Mouse (Mus musculus) intestine, embryonic 16.5 days (tissue): Measurements from ENCODE around the gene Tfrc. TPM values are rescaled to one million over a fixed set of nuclear protein-coding genes. Genes with fewer than 3 reads are reported as not detected.

Experiments used
- ATAC-seq: fragments of 200-750 bp; cut with Nextera tagmentation; 2 replicates; pipeline ENCODE4 v1.8.0; 2017; ENCODE audit warnings: moderate TSS enrichment, moderate library complexity
- H3K27ac ChIP-seq: fragments of 300-500 bp; sonication (generic); 2 replicates; pipeline ENCODE4 v1.5.1; 2014; ENCODE audit warnings: mild to moderate bottlenecking, low read length
- H3K27me3 ChIP-seq: fragments of 300-500 bp; sonication (generic); replicated peaks from 2 replicates; pipeline ENCODE4 v1.6.1; 2014; ENCODE audit warnings: low read length, control low read depth, mixed read lengths; ENCODE audit not compliant: control insufficient read depth, insufficient read depth
- H3K36me3 ChIP-seq: fragments of 300-500 bp; sonication (generic); 2 replicates; pipeline ENCODE4 v1.6.1; 2014; ENCODE audit warnings: low read length, control low read depth; ENCODE audit not compliant: control insufficient read depth, insufficient read depth
- H3K4me1 ChIP-seq: fragments of 300-500 bp; sonication (generic); 2 replicates; pipeline ENCODE4 v1.6.1; 2014; ENCODE audit warnings: low read length, control low read depth, mixed read lengths; ENCODE audit not compliant: control insufficient read depth, insufficient read depth
- H3K4me2 ChIP-seq: fragments of 300-500 bp; sonication (generic); 2 replicates; pipeline ENCODE4 v1.6.1; 2014; ENCODE audit warnings: low read depth, low read length, control low read depth
- H3K4me3 ChIP-seq: fragments of 300-500 bp; sonication (generic); 2 replicates; pipeline ENCODE4 v1.5.1; 2014; ENCODE audit warnings: mild to moderate bottlenecking, low read length
- H3K9ac ChIP-seq: fragments of 300-500 bp; sonication (generic); 2 replicates; pipeline ENCODE4 v1.6.1; 2014; ENCODE audit warnings: low read depth, low read length
- H3K9me3 ChIP-seq: fragments of 300-500 bp; sonication (generic); 2 replicates; pipeline ENCODE4 v1.6.1; 2016; ENCODE audit warnings: low read length, control low read depth; ENCODE audit not compliant: control insufficient read depth
- WGBS: fragments of 180-500 bp; shearing (Covaris S2); extraction: QIAGEN DNeasy Blood & Tissue Kit; methylation state at CpG from one replicate; pipeline ENCODE4 v1.1.7; 2014; 5-methylcytosine and 5-hydroxymethylcytosine counted together
- polyA plus RNA-seq: library from polyadenylated mRNA; unstranded; fragments of >200 nt; fragmentation: Nextera tagmentation; extraction: Ambion mirVana; gene quantifications from 2 replicates; pipeline ENCODE4 v1.2.1, GENCODE M21; 2015

The Tfrc gene
- polyA plus RNA-seq, 1 experiment from 2014 or later: 64.9 TPM

DNA sequence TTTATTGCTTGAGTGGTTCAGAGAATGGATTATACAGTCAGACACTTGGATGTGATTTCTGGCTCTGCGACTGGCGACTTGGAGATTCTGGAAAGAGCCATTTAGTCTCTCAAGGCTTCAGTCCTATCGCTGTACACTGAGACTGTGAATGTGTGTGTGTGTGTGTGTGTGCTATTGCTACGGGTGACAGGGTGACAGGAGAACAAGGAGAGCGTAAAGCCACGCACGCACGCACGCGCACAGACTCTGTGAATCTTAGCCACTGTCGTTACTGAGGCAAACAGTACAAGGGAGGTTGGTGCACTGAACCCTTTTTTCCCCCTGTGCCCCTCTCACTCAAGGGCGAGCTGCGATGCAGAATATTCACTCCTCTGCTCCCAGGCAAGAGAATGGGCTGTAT is 33.6 kb downstream of the Tfrc start:
- no peak for ATAC-seq
- Histone ChIP-seq H3K4me2 (no peak overlapping the region), H3K36me3 (no peaks in the 10 kb centered on the region), H3K27ac (no peak overlapping the region), H3K9ac (no peak overlapping the region), H3K9me3 (no peaks in the 10 kb centered on the region), H3K4me3 (no peak overlapping the region), H3K4me1 (peaks cover 19% of the 10 kb centered on the region), H3K27me3 (no peaks in the 10 kb centered on the region)
- WGBS: 59% methylated on average over 13 of the region's 13 CpGs

DNA sequence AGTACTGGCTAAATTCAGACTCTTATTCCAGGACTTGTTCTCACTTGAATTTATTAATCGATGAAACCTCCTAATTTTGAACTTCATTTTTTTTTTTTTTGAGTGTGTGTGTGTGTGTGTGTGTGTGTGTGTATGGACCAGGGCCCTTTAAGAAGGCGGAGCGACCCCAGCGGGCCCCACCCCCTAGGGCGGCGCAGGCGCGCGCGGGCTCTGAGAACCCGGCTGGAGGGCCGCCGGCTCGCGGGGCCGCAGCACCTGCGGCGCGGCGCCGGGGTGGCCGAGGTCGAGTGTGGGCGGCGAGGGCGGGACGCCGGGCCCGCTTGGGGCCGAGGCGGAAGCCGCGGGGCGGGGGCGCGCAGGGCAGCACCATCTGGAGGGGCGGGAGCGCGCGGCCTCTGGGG is 34.9 kb downstream of the Tfrc start, which contains the start of gene Tnk2:
Gene Tnk2 (plus strand): TSS at position 214 of the 401 bp plus-strand sequence.
- H3K9ac ChIP-seq: peak within 1 kb of the TSS; percentile 88
- whole genome bisulfite sequencing: under 1% methylated on average over 23 of the region's 40 CpGs
- H3K4me1 ChIP-seq: peaks cover 19% of the 10 kb centered on the region

DNA sequence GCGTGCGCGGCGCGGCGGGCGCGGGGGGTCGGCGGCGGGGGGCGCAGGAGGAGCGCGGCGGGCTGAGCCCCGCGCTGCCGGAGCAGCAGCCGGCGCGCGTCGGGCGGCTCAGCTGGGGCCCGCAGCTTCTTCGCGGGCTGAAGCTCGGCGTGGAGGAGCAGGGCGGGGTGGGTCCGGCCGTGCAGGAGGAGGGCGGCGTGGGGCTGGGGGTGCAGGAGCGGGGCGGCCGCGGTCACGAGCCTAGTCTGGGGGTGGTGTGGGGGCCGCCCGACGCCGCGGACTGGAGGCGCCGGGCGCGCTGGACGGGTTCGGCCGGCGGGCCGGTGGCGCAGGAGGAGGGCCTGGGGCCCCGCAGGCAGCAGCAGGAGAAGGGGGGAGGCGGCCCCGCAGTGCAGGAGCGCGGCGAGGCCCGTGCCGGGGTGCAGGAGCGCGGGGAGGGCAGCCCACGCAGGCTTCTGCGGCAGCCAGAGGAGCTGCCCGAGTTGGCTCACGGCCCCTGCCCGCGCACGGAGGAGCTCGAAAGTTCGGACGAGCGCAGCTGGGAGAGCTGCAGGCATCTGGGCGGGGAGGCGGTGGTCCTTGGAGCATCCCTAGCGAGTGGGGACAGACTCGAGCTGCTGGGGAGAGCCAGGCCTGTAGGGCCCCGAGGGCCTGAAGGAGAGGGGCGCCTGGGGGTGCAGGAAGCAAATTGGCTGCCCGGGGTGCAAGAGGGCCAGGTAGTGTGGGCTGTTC is 35.5 kb downstream of the Tfrc start:
- peak overlapping the region; percentile 88 for H3K9ac ChIP-seq
- H3K4me1 ChIP-seq: peaks cover 19% of the 10 kb centered on the region
- under 1% methylated on average over 70 of the region's 82 CpGs for WGBS
- peak overlapping the region; percentile 66 for H3K27ac ChIP-seq
- no peaks in the 10 kb centered on the region for H3K9me3 ChIP-seq
- no peaks in the 10 kb centered on the region for H3K27me3 ChIP-seq
- peak overlapping the region; percentile 92 for H3K4me2 ChIP-seq
- H3K36me3 ChIP-seq: no peaks in the 10 kb centered on the region
- H3K4me3 ChIP-seq: peak overlapping the region; percentile 86
- peak; percentile 63 for ATAC-seq

More for the DNA sequence above, 34.9 kb downstream of the Tfrc start, which contains the start of gene Tnk2:
- peak within 1 kb of the TSS; percentile 92 for H3K4me2 ChIP-seq
- H3K36me3 ChIP-seq: no peaks in the 10 kb centered on the region
- H3K27ac ChIP-seq: peak within 1 kb of the TSS; percentile 66
- H3K27me3 ChIP-seq: no peaks in the 10 kb centered on the region
- peak; percentile 88 for ATAC-seq
- no peaks in the 10 kb centered on the region for H3K9me3 ChIP-seq
- H3K4me3 ChIP-seq: peak within 1 kb of the TSS; percentile 86

DNA sequence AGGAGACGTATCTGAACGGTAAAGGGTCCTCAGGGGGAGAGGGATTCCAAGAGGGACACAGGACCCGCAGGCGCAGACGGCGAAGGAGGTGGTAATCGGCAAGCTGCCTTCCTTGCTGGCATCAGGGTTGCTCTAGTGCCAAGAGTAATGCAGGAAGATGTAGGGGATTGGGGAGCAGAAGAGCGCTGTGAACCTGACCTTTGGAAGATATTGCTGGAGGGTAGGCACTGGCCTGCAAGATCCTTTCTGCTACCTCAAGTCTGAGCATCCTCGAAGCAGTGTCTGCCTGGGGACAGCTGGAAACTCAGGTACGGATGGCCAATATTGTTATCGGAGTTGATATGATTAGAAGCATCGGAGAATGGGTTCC is 36.1 kb downstream of the Tfrc start:
- H3K36me3 ChIP-seq: no peaks in the 10 kb centered on the region
- H3K4me1 ChIP-seq: peaks cover 19% of the 10 kb centered on the region
- no peaks in the 10 kb centered on the region for H3K9me3 ChIP-seq
- H3K27ac ChIP-seq: peak overlapping the region; percentile 66
- no peaks in the 10 kb centered on the region for H3K27me3 ChIP-seq
- WGBS: 13% methylated on average over 12 of the region's 12 CpGs
- H3K9ac ChIP-seq: peak overlapping the region; percentile 88
- ATAC-seq: peak; percentile 8; the same call in 1 of the 2 replicates
- peak overlapping the region; percentile 92 for H3K4me2 ChIP-seq
- H3K4me3 ChIP-seq: peak overlapping the region; percentile 86

DNA sequence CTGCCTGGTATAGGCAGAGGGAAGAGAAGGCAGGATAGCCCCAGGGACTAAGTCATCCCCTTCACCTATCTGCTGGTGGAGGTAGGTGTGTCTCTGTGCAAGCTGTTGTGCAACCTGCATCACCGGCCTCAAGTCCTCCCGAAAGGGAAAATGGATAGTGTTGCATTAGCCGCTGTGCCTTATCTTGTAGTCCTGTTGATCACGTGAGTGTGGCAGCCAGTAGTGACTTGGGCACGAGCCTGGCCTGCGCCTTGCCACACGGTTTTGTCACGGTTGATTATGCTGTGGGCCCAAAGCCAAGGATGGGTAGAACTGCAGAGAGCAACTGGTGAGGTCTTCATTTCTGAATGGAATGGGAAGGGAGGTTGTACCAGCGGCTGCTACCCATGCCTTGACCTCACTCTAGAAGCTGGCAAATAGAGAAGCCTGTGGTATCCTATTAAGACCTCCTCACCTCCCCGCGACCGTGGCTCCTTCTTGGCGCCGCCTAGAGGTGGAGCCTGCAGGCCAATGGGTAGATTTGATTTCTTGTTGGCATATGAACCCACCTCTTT is 36.7 kb downstream of the Tfrc start:
- Histone ChIP-seq H3K9ac (peak overlapping the region; percentile 88; the same call in 1 of the 2 replicates), H3K27me3 (no peaks in the 10 kb centered on the region), H3K4me1 (peaks cover 19% of the 10 kb centered on the region), H3K4me3 (peak overlapping the region; percentile 86), H3K9me3 (no peaks in the 10 kb centered on the region), H3K4me2 (peak overlapping the region; percentile 92), H3K36me3 (no peaks in the 10 kb centered on the region), H3K27ac (no peak overlapping the region; the same call in 1 of the 2 replicates)
- ATAC-seq: peak; percentile 74
- 22% methylated on average over 14 of the region's 14 CpGs for WGBS

DNA sequence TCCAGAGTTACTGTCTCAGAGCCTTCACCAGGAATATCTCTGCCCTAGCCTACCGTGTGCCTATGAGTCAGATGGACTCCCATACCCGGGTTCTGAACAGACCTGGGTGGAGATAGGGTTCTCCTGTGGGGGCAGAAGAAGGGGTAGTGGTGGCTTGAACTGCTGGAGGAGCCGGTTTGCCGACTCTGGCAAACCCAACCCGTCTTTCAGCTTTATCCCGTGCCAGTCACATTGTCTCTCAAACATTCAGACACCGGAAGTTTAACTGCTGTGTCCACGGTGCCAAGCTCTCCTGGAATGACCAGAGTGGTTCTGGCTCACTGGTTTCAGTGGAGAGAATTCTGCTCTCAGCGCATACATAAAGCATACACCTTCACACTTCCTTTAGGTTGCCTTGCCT is 37.3 kb downstream of the Tfrc start:
- ATAC-seq: no peak
- H3K4me2 ChIP-seq: peak overlapping the region; percentile 92
- peak overlapping the region; percentile 35; the same call in 1 of the 2 replicates for H3K9ac ChIP-seq
- H3K4me3 ChIP-seq: peak overlapping the region; percentile 86
- peaks cover 19% of the 10 kb centered on the region for H3K4me1 ChIP-seq
- no peak overlapping the region for H3K27ac ChIP-seq
- 80% methylated on average over 9 of the region's 9 CpGs for WGBS
- H3K27me3 ChIP-seq: no peaks in the 10 kb centered on the region
- H3K9me3 ChIP-seq: no peaks in the 10 kb centered on the region
- no peaks in the 10 kb centered on the region for H3K36me3 ChIP-seq

DNA sequence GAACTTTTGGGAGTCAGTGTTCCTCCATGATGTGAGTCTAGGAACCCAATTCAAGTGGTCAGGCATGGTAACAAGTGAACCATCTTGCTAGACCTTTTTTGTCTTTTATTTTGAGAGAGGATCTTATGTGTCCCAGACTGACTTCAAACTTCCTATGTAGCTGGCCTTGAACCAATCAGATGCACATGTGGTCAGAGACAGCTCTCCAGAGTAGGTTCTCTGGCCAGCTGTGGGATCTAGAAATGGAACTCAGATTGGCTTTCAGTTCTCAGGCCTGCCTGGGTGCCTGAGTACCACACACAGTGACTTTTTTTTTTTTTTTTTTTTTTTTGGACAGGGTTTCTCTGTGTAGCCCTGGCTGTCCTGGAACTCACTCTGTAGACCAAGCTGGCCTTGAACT is 39.0 kb downstream of the Tfrc start:
- Histone ChIP-seq H3K27me3 (no peaks in the 10 kb centered on the region), H3K27ac (no peak overlapping the region), H3K9me3 (no peaks in the 10 kb centered on the region), H3K4me2 (no peak overlapping the region), H3K4me1 (peaks cover 19% of the 10 kb centered on the region), H3K36me3 (no peaks in the 10 kb centered on the region), H3K4me3 (no peak overlapping the region), H3K9ac (no peak overlapping the region)
- ATAC-seq: no peak

DNA sequence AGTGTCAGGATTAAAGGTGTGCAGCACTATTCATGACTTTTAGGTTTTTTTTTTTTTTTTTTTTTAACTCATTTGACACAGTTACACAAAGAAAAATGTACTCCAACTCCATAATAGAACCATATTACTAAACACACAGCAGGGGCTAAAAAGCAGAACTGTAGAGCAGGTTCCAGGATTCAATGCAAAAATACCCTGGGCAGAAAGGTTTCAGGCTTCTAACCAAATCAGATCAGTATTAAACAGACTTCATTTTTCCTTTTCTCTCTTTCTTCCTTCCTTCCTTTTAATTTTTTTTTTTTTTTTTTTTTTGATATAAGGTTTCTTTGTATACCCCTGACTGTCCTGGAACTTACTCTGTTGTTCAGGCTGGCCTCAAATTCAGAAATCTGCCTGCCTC is 41.7 kb downstream of the Tfrc start:
- H3K27me3 ChIP-seq: no peaks in the 10 kb centered on the region
- no peak overlapping the region for H3K27ac ChIP-seq
- H3K36me3 ChIP-seq: no peaks in the 10 kb centered on the region
- no peak overlapping the region for H3K4me2 ChIP-seq
- peaks cover 10% of the 10 kb centered on the region for H3K4me1 ChIP-seq
- H3K4me3 ChIP-seq: no peak overlapping the region
- no peaks in the 10 kb centered on the region for H3K9me3 ChIP-seq
- ATAC-seq: no peak
- no peak overlapping the region for H3K9ac ChIP-seq

DNA sequence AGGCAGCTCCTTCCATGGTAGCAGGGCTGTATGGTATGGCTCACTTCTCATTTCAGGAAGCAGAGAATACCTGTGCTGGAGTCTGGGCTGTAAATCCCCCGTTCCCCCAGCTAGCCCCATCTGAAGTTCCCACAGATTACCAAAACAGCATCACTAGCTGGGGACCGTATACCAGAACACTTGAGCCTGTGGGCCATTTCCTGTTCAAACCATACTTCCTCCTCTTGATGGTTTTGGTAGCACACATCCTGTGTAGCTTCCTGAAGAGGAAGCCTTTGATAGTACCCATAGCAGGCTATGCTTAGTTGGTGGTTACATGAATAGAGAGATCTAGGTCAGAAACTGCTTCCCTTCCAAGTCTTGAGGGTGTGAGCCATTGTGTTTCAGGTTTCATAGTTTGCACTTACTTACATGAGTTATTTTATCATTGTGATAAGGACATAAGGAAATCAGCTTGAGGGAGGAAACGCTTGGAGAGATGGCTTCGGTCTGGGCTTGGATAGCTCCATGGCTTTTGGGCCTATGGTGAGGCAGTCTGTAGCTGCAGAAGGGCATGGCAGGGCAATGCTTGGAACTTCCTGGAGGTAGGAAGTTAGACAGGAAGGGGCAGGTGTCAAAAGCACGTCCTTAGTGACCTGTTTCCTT is 42.4 kb downstream of the Tfrc start:
- H3K36me3 ChIP-seq: no peaks in the 10 kb centered on the region
- peak overlapping the region; percentile 31; the same call in 1 of the 2 replicates for H3K27ac ChIP-seq
- H3K4me3 ChIP-seq: no peak overlapping the region
- no peak overlapping the region for H3K4me2 ChIP-seq
- 73% methylated on average over 5 of the region's 5 CpGs for WGBS
- H3K27me3 ChIP-seq: no peaks in the 10 kb centered on the region
- peaks cover 5% of the 10 kb centered on the region for H3K4me1 ChIP-seq
- ATAC-seq: peak; percentile 31; the same call in 1 of the 2 replicates
- H3K9ac ChIP-seq: no peak overlapping the region
- no peaks in the 10 kb centered on the region for H3K9me3 ChIP-seq
